Mouse (Mus musculus): ENCODE measurements around the gene Phactr4.
"Not testable (repeated sequence)": the region's sequence is repeated elsewhere in the genome, so short reads cannot be mapped to it uniquely, and the experiment has no call there.

Phactr4 gene

GRCm38 (mm10) chr4:132421923-132422782, at the start of gene Phactr4:
Phactr4 (minus strand) TSS chr4:132422489.
- DNase-seq (ENCODE audit: low spot score), result peak; percentile 99

- no peak for DNase-seq (ENCODE audit: low spot score)
Measured at GRCm38 (mm10) chr4:132469873-132470272, 47.6 kb upstream of the Phactr4 start.

GRCm38 (mm10) chr4:132464255-132464613, 41.9 kb upstream of the Phactr4 start:
- DNase-seq (ENCODE audit: low spot score), result no peak

GRCm38 (mm10) chr4:132463430-132464254, 41.4 kb upstream of the Phactr4 start, which contains the start of gene Med18:
Med18 (minus strand) TSS chr4:132463921.
- DNase-seq (ENCODE audit: low spot score), result peak; percentile 99

GRCm38 (mm10) chr4:132462836-132463235, 40.5 kb upstream of the Phactr4 start:
- no peak for DNase-seq (ENCODE audit: low spot score)

DNA sequence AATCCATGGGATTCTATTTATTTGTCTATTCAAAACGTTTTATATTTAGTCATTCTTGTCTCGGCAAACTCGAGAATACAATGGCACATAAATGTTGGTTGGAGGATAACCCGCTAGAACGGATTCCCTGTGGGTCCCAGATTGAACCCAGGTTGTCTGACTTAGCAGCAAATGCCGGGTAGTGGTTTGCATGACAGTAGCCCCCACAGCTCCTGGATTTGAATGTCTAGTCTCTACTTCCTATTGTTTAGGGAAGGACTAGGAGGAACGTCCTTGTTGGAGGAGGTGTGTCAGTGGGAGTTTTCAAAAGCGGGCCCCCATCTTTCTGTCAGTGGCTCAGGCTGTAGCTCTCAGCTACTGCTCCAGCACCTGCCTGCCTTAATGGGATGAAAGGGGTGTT, 37.9 kb upstream of the Phactr4 start:
- no peak for DNase-seq (ENCODE audit: low spot score)

DNA sequence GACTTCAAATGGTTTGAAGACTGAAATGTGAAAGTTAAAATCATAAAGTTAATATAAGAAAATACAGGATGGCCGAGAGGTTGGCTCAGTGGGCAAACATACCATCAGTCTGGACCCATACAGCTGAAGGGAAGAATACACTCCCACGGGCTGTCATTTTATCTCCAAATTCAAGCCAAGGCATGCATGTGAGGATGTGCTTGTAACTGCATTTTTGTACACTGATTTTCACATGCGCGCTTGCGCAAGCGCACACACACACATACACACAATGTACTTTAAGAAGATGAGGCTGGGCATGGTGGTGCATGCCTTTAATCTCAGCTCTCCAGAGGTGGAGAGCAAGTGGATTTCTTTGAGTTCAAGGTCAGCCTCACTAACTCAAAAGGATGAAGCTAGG, 33.3 kb upstream of the Phactr4 start:
- DNase-seq (ENCODE audit: low spot score), result no peak

GRCm38 (mm10) chr4:132455146-132455545, 32.9 kb upstream of the Phactr4 start:
- no peak for DNase-seq (ENCODE audit: low spot score)

GRCm38 (mm10) chr4:132454216-132454615, 31.9 kb upstream of the Phactr4 start:
- DNase-seq (ENCODE audit: low spot score), result no peak

- DNase-seq (ENCODE audit: low spot score), result no peak
Measured at GRCm38 (mm10) chr4:132449778-132450177, 27.5 kb upstream of the Phactr4 start.

DNA sequence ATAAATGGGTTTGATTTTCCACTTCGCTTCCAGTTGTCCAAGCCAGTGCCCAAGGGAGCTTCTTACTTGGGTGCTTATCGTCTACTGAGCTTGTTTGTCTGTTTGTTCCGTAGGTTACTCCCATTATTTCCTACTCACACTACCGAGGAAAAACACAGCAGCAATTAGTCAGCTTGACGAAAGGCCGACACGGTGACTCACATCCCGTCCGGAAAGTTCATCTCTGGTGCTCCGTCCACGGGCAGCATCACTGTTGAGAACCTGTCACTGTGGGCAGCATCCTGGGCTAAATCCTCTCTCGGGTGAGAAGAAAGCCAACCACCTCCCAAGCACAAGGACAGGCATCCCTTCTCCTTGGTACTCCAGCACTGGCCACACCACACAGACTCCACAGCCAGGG, 23.8 kb upstream of the Phactr4 start:
- no peak for DNase-seq (ENCODE audit: low spot score)

DNA sequence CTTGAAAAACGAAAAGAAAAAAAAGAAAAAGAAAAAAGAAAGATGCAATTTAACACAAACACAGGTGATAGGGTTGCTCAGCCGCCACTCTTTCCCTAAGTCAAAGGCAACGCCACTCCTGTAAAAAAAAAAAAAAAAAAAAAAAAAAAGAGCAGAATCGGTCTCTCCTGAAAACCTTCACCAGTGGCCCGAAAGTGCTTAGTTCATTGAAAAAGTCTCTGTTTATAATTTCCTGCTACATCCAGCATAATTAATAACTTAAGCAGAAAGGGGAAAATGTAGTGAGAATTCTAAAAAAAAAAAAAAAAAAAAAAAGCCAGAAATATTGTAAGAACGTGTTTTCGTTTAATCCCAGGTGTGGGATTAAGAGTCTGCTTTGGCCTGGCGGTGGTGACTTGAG, 22.2 kb upstream of the Phactr4 start:
- DNase-seq (ENCODE audit: low spot score), result no peak

GRCm38 (mm10) chr4:132437857-132438256, 15.6 kb upstream of the Phactr4 start:
- DNase-seq (ENCODE audit: low spot score), result peak; percentile 29

DNA sequence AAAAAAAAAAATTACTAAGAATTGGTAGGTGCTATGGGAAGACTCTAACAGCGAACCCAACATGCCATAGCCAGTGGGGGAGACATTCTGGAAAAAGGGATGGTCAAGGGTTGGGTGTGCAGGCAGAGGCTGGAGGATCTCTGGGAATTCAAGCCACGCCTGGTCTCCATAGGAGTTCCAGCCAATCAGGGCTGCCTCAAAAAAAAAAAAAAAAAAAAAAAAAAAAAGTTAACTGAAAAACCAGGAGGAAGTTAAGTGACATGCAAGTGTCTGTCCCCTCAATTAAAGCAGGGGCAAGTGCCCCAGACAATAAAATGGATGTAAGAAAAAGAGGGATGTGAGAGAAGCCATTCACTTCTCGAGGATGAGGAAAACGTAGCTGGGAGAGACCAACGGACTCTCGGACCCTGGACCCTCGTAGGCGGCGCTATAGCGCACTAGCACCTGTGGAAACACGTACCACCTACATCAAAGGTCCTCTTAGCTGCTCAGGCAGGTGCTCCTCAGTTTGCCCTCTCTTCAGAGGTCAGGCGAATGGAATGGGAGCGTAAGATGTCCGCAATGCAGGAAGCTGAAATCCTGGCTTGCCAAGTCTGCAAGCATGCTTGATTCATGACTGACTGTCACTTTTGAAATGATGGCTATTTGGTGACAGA, 10.6 kb upstream of the Phactr4 start:
- DNase-seq (ENCODE audit: low spot score), result no peak

DNA sequence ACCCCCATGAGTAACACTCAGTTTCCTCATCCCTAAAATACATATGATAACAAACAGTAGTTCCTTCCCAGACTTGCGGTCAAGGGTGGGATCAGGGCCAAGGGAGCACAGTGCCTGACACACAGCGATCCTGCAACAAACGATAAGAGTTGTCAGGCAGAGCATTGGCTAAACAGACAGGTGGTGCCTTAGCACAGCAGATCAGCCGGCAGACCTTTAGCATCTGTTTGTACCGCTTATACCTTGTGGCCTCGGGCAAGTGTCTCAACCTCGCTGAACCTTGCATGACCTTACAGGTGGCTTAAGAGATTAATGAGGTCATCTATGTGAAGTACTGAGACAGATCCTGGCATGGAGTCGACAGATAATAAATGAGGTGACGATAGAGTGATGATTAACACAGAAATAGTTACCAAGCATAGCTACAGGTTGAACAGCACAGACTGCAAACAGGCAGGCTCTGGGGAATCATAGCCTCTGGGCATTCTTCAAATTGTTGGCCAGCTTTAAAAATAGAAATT, 5.8 kb upstream of the Phactr4 start:
- peak; percentile 51 for DNase-seq (ENCODE audit: low spot score)

GRCm38 (mm10) chr4:132427493-132427892, 5.2 kb upstream of the Phactr4 start:
- DNase-seq (ENCODE audit: low spot score), result no peak

GRCm38 (mm10) chr4:132426021-132426420, 3.7 kb upstream of the Phactr4 start:
- DNase-seq (ENCODE audit: low spot score), result no peak

DNA sequence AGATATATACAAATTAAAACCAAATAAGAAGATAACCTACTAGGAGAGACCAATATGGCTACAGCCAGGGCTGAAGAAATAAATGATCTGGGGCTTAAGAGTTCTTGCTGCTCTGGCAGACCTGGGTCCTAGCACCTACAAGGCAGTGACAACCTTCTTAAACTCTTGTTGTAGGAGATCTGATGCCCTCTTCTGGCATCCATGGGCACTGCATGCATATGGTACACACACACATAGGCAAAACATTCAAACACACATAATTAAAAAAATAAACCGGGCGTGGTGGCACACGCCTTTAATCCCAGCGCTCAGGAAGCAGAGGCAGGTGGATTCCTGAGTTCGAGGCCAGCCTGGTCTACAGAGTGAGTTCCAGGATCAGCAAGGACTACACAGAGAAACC, 2.5 kb upstream of the Phactr4 start:
- no peak for DNase-seq (ENCODE audit: low spot score)

DNA sequence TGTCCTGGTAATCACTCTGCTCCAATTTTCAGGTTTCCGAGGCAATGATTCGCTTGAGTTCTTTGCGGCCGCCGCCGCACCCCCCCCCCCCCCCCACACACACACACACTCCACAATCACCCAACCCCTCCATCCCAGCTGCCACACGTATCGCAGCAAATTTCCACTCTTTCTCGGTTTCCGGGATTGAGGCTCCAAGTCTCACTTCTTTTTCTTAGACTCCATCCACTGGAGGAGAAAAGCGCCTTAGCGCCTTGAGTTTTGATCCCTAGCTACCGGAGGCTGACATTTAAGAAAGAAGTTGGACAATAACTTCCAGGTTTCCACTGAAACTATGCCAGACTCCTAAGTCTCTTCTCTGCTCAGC, 750 bp downstream of the Phactr4 start:
- DNase-seq (ENCODE audit: low spot score), result peak; percentile 66

DNA sequence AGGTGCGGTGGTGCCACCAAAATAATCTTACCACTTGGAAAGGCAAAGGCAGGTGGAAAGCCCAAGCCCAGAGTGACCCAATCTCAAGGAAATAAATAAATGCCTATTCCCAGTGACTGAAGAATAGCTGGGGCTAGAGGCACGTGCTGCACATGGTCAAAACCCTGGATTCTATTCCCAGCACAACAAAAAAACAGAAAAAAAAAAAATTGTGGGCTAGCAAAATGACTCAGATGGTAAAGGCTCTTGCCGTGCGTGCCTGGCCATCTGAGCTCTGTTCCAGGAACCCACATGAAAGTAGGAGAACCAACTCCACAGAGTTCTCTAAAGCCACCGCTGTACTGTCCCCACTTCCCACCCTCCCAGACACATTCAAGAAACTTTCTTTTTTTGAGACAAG, 1.8 kb downstream of the Phactr4 start:
- no peak for DNase-seq (ENCODE audit: low spot score)

- no peak for DNase-seq (ENCODE audit: low spot score)
Measured at GRCm38 (mm10) chr4:132415966-132416365, 6.3 kb downstream of the Phactr4 start.

DNA sequence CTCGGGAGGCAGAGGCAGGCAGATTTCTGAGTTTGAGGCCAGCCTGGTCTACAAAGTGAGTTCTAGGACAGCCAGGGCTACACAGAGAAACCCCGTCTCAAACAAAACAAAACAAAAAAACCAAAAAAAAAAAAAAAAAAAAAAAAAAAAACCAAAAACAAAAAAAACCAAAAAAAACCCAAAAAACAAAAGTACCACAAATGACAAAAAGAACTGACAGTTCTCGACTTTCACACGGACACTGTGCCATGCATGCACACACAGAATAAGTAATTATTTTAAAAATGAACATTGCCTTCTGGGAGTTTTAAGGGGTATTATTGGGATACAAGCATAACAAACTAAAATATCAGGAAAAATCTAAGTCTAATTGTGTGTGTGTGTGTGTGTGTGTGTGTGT, 9.0 kb downstream of the Phactr4 start:
- not testable (repeated sequence) for DNase-seq (ENCODE audit: low spot score)
